22 mouse cellular contexts compared by ENCODE assay signal in genomic region chr4:71932818-71933217, GRCm38 (mm10).
DNase-seq lines count a peak whose midpoint lies in the region; ATAC-seq and TF ChIP-seq lines count a peak whose summit lies in the region.
"Had no signal": no experiment of that assay in that cellular context is flagged by ENCODE, and none has a peak within 500 bp of the region (broad histone marks: within the 10 kb centered on the region; RNA-seq: fewer than 3 reads in every experiment).

No protein-coding gene starts in this region.

- H3K4me1 ChIP-seq in forebrain, embryonic 12.5 days: peaks cover 3% of the 10 kb centered on the region
- no peaks in the 10 kb centered on the region for H3K4me1 ChIP-seq in forebrain, postnatal 0 days (ENCODE audit: insufficient read depth)
- H3K4me1 ChIP-seq in hindbrain, embryonic 12.5 days: no peaks in the 10 kb centered on the region
- H3K4me1 ChIP-seq in hindbrain, postnatal 0 days (ENCODE audit: insufficient read depth, low read length): no peaks in the 10 kb centered on the region
- no peaks in the 10 kb centered on the region for H3K4me1 ChIP-seq in neural tube, embryonic 11.5 days (ENCODE audit: control insufficient read depth, insufficient read depth, low read length)
- H3K4me1 ChIP-seq: embryonic facial prominence, embryonic 15.5 days; heart, embryonic 12.5 days; hindbrain, embryonic 10.5 days; intestine, embryonic 15.5 days had no signal

- H3K4me2 ChIP-seq in forebrain, embryonic 12.5 days: no peak overlapping the region
- no peak overlapping the region for H3K4me2 ChIP-seq in forebrain, postnatal 0 days (ENCODE audit: low read depth)
- H3K4me2 ChIP-seq in hindbrain, embryonic 12.5 days (replicated peaks): no peak overlapping the region
- H3K4me2 ChIP-seq in hindbrain, postnatal 0 days (ENCODE audit: low read depth, low read length): no peak overlapping the region
- H3K4me2 ChIP-seq in neural tube, embryonic 11.5 days (ENCODE audit: low read depth): no peak overlapping the region
- H3K4me2 ChIP-seq: embryonic facial prominence, embryonic 15.5 days; heart, embryonic 12.5 days; intestine, embryonic 15.5 days had no signal

- H3K36me3 ChIP-seq in forebrain, embryonic 12.5 days (replicated peaks): no peaks in the 10 kb centered on the region
- no peaks in the 10 kb centered on the region for H3K36me3 ChIP-seq in forebrain, postnatal 0 days (ENCODE audit: insufficient read depth)
- H3K36me3 ChIP-seq in hindbrain, embryonic 12.5 days: no peaks in the 10 kb centered on the region
- no peaks in the 10 kb centered on the region for H3K36me3 ChIP-seq in hindbrain, postnatal 0 days (ENCODE audit: insufficient read depth, low read length)
- H3K36me3 ChIP-seq in neural tube, embryonic 11.5 days (ENCODE audit: control insufficient read depth, insufficient read depth, low read length): no peaks in the 10 kb centered on the region
- H3K36me3 ChIP-seq: embryonic facial prominence, embryonic 15.5 days; G1E; heart, embryonic 12.5 days; hindbrain, embryonic 10.5 days; intestine, embryonic 15.5 days had no signal

- WGBS in forebrain, embryonic 12.5 days: 27% methylated on average over 1 of the region's 1 CpGs
- WGBS in forebrain, postnatal 0 days: 14% methylated on average over 1 of the region's 1 CpGs
- whole genome bisulfite sequencing in hindbrain, embryonic 12.5 days: 59% methylated on average over 1 of the region's 1 CpGs
- 48% methylated on average over 1 of the region's 1 CpGs for WGBS in hindbrain, postnatal 0 days
- 67% methylated on average over 1 of the region's 1 CpGs for WGBS in neural tube, embryonic 11.5 days

- no peak overlapping the region for H3K4me3 ChIP-seq in forebrain, embryonic 12.5 days (replicated peaks)
- no peak overlapping the region for H3K4me3 ChIP-seq in forebrain, postnatal 0 days (ENCODE audit: low read depth, low read length)
- H3K4me3 ChIP-seq in hindbrain, embryonic 12.5 days: no peak overlapping the region
- H3K4me3 ChIP-seq in hindbrain, postnatal 0 days (ENCODE audit: low read length): no peak overlapping the region
- H3K4me3 ChIP-seq in neural tube, embryonic 11.5 days (ENCODE audit: low read depth, low read length): no peak overlapping the region
- H3K4me3 ChIP-seq: embryonic facial prominence, embryonic 15.5 days; erythroblast, embryonic 14.5 days; gastrocnemius, adult 2 months; heart, embryonic 12.5 days; hindbrain, embryonic 10.5 days; intestine, embryonic 15.5 days had no signal

- no peak for TF ChIP-seq CTCF in forebrain, postnatal 0 days (IDR thresholded peaks at IDR 0.05; ENCODE audit: low read depth)
- TF ChIP-seq CTCF in hindbrain, postnatal 0 days (IDR thresholded peaks at IDR 0.05; ENCODE audit: low read depth): no peak

- H3K27ac ChIP-seq in forebrain, embryonic 12.5 days: no peak overlapping the region
- no peak overlapping the region for H3K27ac ChIP-seq in forebrain, postnatal 0 days (ENCODE audit: low read depth, low read length)
- no peak overlapping the region for H3K27ac ChIP-seq in hindbrain, embryonic 12.5 days
- H3K27ac ChIP-seq in hindbrain, postnatal 0 days: no peak overlapping the region
- H3K27ac ChIP-seq in neural tube, embryonic 11.5 days (ENCODE audit: low read depth, low read length): no peak overlapping the region
- H3K27ac ChIP-seq: embryonic facial prominence, embryonic 15.5 days; gastrocnemius, adult 2 months; hindbrain, embryonic 10.5 days; intestine, embryonic 15.5 days had no signal

- no peaks in the 10 kb centered on the region for H3K9me3 ChIP-seq in forebrain, embryonic 12.5 days
- H3K9me3 ChIP-seq in forebrain, postnatal 0 days (ENCODE audit: low read length): no peaks in the 10 kb centered on the region
- no peaks in the 10 kb centered on the region for H3K9me3 ChIP-seq in hindbrain, embryonic 12.5 days (replicated peaks)
- no peaks in the 10 kb centered on the region for H3K9me3 ChIP-seq in hindbrain, postnatal 0 days (ENCODE audit: low read length)
- no peaks in the 10 kb centered on the region for H3K9me3 ChIP-seq in neural tube, embryonic 11.5 days (ENCODE audit: control insufficient read depth, low read length)
- H3K9me3 ChIP-seq: embryonic facial prominence, embryonic 15.5 days; G1E; heart, embryonic 12.5 days; hindbrain, embryonic 10.5 days; intestine, embryonic 15.5 days had no signal

- no peak overlapping the region for H3K9ac ChIP-seq in forebrain, embryonic 12.5 days
- H3K9ac ChIP-seq in forebrain, postnatal 0 days: no peak overlapping the region
- H3K9ac ChIP-seq in hindbrain, embryonic 12.5 days: no peak overlapping the region
- H3K9ac ChIP-seq in hindbrain, postnatal 0 days (replicated peaks; ENCODE audit: low read length): no peak overlapping the region
- no peak overlapping the region for H3K9ac ChIP-seq in neural tube, embryonic 11.5 days (ENCODE audit: low read length)
- H3K9ac ChIP-seq: embryonic facial prominence, embryonic 15.5 days; heart, embryonic 12.5 days; intestine, embryonic 15.5 days had no signal

- ATAC-seq in forebrain, embryonic 12.5 days (ENCODE audit: low FRiP score): peak; percentile 31; the same call in 1 of the 2 replicates
- no peak for ATAC-seq in forebrain, postnatal 0 days
- peak; percentile 38; the same call in 1 of the 2 replicates for ATAC-seq in hindbrain, embryonic 12.5 days (ENCODE audit: low FRiP score)
- ATAC-seq in hindbrain, postnatal 0 days: no peak
- peak; percentile 27; the same call in 1 of the 2 replicates for ATAC-seq in neural tube, embryonic 11.5 days (ENCODE audit: insufficient read depth, low FRiP score, low TSS enrichment)
- ATAC-seq: CD4-positive, CD25-positive, alpha-beta regulatory T cell, adult 4 months; intestine, embryonic 15.5 days had no signal

- H3K27me3 ChIP-seq in forebrain, embryonic 12.5 days: no peaks in the 10 kb centered on the region
- no peaks in the 10 kb centered on the region for H3K27me3 ChIP-seq in forebrain, postnatal 0 days (ENCODE audit: insufficient read depth, low read length)
- no peaks in the 10 kb centered on the region for H3K27me3 ChIP-seq in hindbrain, embryonic 12.5 days
- no peaks in the 10 kb centered on the region; the same call in 1 of the 2 replicates for H3K27me3 ChIP-seq in hindbrain, postnatal 0 days (ENCODE audit: insufficient read depth, low read length)
- no peaks in the 10 kb centered on the region for H3K27me3 ChIP-seq in neural tube, embryonic 11.5 days (ENCODE audit: control insufficient read depth, insufficient read depth, low read length)
- H3K27me3 ChIP-seq: embryonic facial prominence, embryonic 15.5 days; heart, embryonic 12.5 days; intestine, embryonic 15.5 days had no signal

- no peak for DNase-seq in forebrain, postnatal 0 days
- no peak for DNase-seq in hindbrain, postnatal 0 days (ENCODE audit: low spot score)
- DNase-seq in neural tube, embryonic 11.5 days (ENCODE audit: low spot score): no peak
- no peak for DNase-seq in neural tube, embryonic 10.5 days (ENCODE audit: extremely low spot score, low spot score)
- DNase-seq in layer of hippocampus, adult 8-10 months (ENCODE audit: low spot score in 2 of 2): no peak
- DNase-seq: adrenal gland, adult 8-10 months; adrenal gland, postnatal 36 days; B cell, adult 2 months; cerebellum, adult 11 months; cerebellum, adult 8-10 months; cerebellum, postnatal 14 days; gastrocnemius, adult 2 months; gastrocnemius, postnatal 25 days had no signal

Comparison
In these comparisons a context has a peak if more than half of its experiments do, and no peak if none do; other contexts are left out.
1. ATAC-seq: peak in forebrain, embryonic 12.5 days (single experiment), hindbrain, embryonic 12.5 days (single experiment) and neural tube, embryonic 11.5 days (single experiment); none in forebrain, postnatal 0 days (single experiment) and hindbrain, postnatal 0 days (single experiment).